Mouse (Mus musculus) spleen, adult 12 weeks (tissue): ENCODE measurements around the gene Gnptg.

Experiments used
- DNase-seq: peaks from one replicate; pipeline ENCODE4 v3.0.0; 2022; ENCODE audit warnings: low spot score

Gnptg gene

GRCm38 (mm10) chr17:25188150-25189031 lies 51.5 kb downstream of the Gnptg start, which contains the start of gene Unkl:
Gene Unkl, plus strand, starts transcription at chr17:25188397.
- DNase-seq = peak; percentile 23

DNA sequence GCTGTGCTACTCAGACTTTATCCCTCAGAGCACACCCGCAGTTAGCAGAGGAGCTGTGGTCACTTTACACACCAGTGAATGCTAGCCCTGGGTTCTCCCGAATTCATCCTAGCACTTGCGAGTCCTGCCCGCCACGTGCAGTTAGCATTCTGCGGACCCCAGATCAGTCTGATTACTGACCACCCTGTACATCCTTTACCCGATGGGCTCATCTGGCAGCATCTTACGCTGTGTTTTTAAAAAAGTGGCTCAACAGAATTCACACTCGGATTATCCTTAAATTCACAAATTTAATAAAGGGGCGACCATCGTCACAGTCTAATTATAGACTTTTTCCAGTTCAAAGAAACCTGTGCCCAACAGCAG lies 52.2 kb downstream of the Gnptg start:
- no peak for DNase-seq

DNA sequence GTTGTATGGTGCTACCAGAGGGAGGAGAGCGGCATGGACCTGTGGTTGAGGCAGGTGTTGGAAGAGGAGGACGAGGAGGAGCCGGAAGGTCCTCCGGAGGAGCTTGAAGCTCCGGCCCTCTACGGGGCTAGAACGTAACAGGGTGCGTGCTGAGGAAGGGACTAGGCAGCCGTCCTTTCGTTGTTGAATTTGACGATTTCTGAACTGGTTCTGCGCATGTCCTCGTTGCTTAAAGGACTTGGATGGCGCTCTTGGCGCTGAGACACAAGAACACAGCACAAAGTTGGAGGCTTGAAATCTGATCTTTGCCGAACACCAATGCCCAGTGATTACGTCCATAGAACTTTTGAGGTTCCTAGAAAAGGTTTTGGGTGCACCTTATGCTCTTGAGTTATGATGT lies 55.0 kb downstream of the Gnptg start:
- no peak for DNase-seq

DNA sequence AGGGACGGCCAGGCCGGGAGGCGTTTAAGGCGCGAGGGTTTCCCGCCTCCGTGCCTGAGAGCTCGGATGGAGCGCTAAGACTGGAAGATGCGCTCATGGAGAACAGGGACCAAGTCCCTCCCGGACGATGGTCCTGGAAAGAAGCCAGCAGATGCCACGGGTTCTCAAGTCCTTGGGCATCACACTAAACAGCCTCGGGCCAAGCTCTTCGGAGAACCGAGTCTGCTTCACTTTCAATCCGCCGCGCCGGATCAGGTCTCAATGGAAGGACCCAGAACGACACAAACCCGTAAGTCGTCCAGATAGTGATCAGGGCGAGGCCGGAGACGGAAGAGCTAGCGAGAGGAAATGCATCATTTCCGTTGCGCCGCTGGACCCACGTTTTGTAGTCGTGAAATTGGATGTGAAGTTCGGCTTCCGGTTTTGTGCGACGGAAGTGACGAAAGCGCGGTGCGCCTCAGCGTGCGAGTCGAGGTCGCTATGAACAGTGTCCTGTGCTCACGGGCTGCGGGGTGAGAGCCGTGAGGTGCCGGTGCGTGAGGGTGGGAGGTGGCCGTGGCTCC lies 55.7 kb downstream of the Gnptg start, which contains the start of gene BC003965:
Gene BC003965 (plus strand): TSS at position 426 of the 563 bp plus-strand sequence.
- peak; percentile 92 for DNase-seq
